Mouse (Mus musculus): Measurements from ENCODE around the gene Srp54b.
"Not testable (repeated sequence)": the region's sequence is repeated elsewhere in the genome, so short reads cannot be mapped to it uniquely, and the experiment has no call there.

GRCm38 (mm10) chr12:55155449-55155783, 512 bp downstream of the Srp54b start:
- not testable (repeated sequence) for TF ChIP-seq POLR2A (IDR thresholded peaks at IDR 0.05; ENCODE audit: low read depth, low read length); CTCF (IDR thresholded peaks at IDR 0.05; ENCODE audit: extremely low read depth, insufficient read length, insufficient replicate concordance, low read depth, low read length)
